Mouse (Mus musculus) right cerebral cortex, postnatal 4 days (tissue): Measurements from ENCODE around the gene Lpgat1.

ENCODE experiments used
- DNase-seq: peaks from one replicate; pipeline ENCODE4 v3.0.0-alpha.2; 2022

Gene Lpgat1

DNA sequence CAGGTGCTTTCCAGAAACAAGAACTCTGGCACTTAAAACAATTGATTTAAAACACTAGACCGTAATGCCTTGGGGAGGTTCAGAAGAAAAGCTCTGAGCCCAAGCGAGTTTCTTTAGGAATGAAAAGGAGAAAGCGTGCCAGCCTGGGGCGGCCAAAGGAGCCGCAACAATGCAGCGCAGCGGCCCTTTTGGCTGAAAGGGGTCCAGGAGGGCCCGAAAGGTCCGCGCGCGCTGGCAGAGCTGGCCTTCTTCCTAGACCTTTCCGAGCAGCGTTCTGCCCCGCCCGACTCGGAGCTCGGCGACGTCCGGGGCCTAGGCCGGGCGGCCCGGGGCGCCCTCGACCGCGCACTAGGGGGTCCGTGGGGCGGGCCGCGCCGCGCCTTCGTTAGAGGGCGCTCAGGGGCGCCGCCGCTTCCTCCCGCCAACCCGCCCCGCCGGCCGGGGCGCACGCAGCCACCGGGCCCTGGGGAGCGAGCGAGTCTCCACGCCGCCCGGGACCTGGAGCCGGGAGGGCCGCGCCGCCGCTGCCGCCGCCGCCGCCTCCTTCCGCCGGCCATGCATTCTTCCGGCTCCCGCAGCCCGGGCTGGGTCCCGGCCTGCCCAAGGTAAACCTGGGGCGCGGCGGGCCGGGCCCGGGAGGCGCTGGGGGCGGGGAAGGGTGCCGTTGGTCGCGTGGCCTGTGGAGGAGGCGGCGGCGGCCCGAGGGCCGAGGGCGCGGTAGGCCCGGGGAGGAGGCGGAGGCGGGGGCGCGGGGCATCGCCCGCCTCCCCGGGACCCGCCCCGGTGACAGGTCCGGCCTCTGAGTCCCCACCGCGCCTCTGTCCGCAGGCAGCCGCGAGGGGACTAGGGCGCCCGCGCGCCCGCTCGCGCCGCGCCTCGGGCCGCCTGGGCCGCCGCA is at the start of gene Lpgat1:
TSS of gene Lpgat1 (plus strand) at position 234 of the 898 bp plus-strand sequence.
- DNase-seq, result peak; percentile 60

DNA sequence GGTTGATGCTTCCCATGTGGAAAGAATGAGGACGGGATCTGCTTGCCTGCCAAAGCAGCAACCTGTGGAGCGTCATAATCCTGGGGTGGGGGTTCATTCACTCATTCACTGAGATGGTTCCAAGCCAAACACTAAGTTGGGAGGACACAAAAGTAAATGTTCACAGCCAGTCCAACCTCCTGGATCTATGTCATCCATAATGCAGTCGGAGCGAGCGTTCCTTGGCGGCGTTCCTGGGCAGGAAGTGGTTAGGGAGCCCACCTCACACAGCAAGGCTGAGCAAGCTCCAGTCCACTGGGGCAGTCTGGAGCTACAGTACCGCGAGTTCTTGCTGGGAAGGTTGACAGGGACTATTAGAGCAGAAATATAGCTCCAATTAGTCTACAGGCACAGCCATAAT is 49.6 kb upstream of the Lpgat1 start:
- no peak for DNase-seq

DNA sequence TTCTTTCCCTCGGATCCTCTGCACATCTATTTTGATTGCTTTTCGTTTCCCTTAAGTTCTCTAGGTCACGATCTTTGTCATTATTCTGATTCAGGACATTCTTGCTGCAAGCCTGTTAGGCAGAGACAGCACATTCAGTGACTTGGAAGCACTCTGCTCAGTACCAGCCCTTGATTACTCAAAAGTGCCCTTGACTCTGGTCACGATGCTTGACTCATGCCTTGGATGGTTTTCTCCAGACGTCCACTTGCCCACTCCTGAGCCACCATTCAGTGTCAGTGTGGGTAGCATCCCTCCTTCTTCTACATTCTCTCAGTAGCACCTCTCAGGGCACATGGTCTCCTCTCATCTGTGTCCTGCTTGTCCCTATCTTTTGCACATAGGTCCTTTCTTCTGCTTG is 43.6 kb upstream of the Lpgat1 start:
- DNase-seq, result no peak

DNA sequence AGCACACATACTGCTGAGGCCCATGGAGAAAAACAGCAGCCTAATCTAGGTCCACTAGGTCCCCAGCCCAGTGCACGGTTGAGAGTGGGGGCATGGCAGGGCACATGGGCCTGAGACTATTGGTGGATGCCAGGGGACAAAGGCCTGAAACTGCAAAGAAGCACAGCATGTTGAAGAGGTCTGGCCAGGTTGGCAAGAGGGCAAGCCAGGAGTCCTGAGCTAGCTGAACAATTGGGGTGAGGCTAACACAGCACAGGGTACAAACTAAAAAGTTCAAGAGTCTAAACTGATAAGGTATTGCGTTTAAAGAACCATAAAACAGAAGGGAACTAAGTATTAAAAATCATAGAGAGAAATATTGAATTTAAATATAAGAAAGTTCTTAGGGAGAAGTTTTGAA is 36.0 kb upstream of the Lpgat1 start:
- DNase-seq, result no peak

DNA sequence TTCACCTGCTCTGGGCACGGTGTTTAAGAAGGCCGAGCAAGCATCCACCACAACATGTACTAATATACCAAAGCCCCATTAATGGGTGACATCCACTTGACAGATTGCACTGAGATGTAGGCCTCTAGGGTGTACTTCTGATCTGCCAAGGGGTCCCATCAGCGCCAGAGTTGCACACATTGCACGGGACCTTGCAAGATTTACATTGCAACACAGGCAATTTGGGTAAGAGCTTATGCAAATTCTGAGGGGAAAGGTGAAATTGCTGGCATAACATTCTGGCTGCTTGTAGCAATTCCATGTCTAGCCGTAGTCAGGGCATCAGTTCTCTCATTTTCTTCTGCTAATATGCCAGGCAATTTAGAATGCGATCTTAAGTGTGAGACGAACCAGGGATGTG is 30.1 kb upstream of the Lpgat1 start:
- DNase-seq, result no peak

DNA sequence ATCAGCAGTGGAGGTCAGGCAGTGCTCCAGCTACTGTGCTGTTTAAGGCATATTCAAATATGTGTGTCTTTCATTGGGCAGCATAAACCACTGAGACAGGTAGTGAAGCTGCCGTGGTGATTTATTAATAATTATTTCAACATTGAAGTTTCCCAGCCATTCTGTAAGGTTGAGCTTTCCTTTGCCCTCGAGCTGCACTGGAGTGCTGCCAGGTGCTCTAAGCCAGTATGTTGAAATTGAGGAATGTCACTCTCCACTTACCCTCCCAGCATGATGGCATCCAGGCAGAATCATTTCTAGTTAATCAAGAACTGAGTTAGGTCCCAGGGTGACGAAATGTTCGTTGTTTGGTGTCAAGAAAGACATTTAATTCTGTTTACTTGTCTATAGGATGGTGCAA is 24.4 kb upstream of the Lpgat1 start:
- no peak for DNase-seq

DNA sequence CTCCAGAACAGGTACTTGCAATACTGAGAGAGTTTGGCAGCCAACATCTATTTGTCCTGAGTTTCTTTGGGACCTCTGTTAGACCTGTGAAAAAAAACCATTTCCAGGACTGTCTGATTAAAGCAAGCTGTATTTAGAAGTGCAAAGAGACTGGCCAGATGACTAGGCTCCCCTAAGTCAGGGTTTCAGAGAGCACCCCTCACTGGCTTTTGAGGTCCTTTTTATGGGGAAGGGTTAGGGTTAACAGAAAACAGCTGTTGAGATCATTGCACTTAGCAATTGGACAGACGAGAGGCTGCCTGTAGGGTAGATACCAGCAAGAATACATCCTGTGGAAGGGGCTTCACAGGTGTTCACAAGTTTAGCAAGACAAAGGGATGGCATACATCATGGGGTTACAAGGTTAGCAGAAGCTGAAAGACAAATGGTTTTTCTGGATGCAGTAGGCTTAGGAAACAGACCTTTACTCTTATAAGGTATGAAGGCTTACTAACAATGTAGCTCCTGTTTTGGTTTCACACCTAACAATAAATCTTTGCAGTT is 19.3 kb upstream of the Lpgat1 start:
- no peak for DNase-seq

DNA sequence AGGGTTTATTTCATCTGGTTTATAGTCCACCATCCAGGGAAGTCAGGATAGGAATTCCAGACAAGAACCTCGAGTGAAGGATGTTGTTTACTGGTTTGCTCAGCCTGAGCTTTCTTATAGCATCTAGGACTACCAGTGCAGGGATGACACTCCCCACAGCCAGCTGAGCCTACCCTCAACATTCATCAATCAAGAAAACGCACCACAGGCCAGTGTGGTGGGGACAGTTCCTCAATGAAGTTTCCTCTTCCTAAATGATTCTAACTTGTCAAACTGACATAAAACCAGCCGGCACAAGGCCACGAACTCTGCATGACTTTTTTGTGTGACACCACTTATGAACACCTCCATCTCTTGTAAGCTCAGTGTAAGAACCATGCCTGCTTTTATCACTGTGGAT is 13.1 kb upstream of the Lpgat1 start:
- DNase-seq, result no peak

DNA sequence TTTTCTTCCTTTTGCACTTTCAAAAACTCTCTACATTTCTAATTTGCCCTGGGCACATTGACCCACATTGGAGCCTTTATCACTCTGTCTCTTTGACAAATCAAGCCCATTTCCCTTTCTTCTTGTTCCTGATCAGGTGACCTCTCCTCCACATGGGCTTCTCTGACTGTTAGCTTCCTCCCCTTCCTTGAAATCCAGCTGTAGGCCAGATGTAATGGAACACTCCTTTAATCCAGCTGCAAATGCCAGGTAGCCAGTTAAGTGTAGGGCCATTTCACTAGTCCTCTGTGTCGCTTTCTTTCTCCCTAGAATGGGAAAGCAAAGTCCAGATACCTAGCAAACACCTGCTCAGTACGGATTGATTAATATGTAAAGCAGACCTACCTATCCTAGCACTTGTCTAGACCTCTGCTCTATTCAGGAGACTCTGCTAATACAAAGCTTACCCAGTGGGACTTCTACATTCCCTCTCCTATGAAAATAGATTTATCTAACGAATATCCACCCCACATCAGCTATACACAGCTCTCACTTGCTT is 11.0 kb upstream of the Lpgat1 start:
- no peak for DNase-seq

DNA sequence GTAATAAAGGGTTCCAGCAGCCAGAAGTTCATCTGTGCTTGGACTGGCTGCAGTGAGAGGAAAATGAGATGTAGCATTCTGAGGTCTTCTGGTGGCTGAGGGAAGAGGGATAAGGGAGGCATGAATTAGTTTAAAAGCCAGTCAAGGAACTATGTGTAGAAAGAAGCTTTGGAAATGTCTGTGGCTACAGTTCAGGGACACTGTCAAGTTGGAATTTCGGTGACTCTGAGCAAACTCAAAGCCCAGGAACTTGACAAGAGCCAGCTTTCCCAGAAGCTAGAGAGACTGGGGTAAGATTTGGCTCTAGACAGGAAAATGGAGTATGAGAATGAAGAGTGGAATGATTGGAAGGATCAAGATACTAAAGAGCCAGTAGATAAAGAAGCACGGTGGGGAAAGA is 7.8 kb upstream of the Lpgat1 start:
- DNase-seq, result no peak

DNA sequence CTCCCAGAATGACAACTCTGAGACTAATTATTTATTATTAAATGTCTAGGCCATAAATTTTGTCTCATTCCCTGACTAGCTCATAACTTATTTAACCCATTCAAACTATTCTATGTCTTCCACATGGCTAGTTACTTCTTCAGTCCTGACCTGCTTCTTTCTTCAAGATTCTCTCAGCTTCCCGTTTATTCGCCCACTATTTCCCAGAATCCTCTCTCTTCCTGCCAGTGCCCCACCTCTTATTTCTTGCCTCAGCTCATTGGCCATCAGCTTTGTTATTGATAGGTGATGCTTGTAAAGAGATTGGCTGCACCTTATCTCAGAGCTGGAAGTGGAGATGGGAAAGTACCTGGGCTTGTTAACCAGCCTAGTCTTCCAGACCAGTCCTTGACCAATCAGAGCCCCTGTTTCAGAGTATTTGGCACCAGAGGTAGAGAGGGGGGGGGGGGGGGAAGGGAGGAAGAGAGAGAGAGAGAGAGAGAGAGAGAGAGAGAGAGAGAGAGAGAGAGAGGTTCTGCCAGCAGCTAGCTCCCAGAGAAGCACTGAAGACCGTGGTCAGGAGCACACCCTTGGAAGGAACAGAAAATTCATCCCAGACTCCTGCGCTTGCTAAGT is 5.3 kb upstream of the Lpgat1 start:
- DNase-seq, result no peak

DNA sequence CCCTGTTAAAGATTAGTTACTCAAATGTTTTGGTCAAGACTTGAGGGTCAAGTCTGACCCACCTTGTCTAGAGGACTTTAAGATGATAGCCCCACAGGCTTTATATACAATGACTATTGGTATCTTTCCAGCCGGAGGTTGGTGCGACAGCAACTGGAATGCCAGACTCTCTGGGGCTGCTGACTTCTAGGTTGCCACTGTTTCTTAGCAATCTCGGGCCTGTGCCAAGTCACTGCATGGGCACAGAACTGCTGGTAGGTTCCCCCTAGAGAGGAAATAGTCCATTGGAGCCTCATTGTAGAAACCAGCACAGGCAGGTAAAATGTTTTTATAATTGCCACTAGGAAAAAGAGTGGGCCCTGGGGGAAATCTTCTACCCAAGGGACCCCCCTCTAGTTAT is 3.8 kb upstream of the Lpgat1 start:
- DNase-seq, result no peak

DNA sequence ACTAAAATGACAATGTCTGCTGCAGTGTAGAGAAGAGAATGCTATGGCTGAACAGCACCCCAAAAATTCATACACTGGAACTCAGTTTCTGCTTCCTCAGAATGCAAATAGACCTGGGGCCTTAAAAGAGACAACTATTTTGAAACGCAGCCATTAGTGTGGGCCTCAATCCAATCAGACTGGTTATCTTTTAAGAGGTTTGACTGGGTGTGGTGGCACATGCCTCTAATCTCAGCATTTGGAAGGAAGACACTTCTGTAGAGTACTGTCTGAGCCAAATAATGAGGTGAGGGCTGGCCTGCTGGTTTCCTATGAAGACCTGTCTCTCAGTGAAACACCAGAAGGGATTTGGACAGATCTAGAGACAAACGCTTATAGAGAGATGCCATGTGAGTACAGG is 2.5 kb upstream of the Lpgat1 start:
- DNase-seq, result no peak

DNA sequence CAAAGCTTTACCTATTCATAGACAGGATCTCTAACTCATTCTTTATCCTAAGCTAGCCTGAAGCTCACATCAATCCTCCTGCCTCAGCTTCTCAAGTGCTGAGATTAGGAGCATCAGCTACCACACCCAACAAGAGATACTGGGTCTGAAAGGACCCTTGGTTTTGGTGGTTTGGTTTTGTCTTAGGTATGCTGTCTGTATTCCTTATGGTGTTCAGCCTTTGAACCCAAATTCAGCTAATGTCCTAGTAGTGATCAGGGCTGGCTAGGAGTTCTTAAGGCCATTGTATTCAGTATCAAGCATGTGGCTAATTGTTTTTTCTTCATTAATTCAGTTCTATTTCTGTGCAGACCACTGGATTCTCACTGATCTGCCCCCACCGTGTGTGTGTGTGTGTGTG is 493 bp upstream of the Lpgat1 start:
- DNase-seq, result no peak

DNA sequence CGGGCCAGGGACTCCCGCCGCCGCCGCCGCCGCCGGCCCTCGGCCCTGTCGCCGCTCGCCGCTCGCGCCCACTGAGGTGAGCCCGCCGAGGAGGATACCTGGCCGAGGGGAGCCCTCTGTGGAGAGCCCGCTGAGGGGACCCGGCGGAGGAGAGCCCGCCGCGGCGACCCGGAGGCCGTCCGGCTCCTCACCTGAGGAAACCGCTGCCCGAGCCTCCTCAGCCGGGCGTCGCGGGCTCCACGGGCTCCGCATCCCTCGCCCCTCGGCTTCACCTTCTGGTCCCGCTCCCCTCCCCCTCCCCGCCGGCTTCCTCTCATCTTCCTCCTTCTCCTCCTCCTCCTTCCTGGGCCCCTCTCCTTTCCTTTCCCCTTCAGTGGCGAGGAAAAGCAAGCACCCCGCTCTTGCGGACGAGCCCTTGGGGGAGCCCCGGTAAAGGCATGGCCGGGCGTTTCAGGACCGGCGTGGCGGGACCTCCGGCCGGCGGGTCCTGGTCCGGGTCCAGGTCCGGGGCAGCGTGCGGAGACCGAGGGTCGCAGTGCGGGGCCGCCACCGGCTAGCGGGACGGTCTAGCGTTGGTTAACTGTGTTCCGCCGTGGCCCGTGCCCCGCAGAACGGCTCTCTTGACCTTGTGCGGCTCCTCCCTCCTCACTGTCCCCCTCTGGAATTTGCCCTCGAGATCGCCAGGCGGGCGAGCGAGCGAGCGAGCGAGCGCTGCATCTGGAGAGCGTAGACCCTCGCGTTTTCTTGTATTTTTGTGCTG is 1.1 kb downstream of the Lpgat1 start:
- DNase-seq, result peak; percentile 60

DNA sequence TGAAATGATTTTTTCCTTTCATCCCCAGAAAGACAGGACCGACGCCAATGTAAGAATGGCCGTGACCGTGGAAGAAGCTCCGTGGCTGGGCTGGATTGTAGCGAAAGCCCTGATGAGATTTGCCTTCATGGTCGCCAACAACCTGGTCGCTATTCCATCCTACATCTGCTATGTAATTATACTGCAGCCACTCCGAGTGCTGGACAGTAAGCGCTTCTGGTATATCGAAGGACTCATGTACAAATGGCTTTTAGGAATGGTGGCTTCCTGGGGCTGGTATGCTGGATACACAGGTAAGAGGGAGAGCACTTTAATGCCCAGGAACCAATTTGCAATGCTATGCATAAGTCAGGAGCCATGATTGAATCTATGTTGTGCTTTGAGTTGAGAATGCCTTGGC is 1.7 kb downstream of the Lpgat1 start:
- DNase-seq, result peak; percentile 14

DNA sequence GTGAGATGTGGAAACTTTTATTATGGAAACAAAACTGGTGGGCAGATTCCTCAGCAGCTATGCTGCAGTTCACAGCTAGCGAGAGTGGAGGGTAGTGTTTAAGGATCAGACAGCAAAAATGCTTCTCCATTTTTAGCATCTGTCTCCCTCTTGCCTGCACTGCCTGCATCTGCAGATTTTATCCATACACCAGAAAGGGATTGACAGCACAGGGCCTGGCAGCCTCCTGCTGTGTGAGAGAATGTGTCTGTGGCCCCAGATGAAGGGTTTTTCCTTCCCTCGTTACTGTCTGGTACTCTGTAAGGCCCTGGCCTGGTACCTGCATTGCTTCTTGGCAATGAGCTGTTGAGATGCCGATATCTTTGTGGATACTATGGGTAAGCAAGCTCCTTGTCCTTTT is 2.8 kb downstream of the Lpgat1 start:
- peak; percentile 6 for DNase-seq

DNA sequence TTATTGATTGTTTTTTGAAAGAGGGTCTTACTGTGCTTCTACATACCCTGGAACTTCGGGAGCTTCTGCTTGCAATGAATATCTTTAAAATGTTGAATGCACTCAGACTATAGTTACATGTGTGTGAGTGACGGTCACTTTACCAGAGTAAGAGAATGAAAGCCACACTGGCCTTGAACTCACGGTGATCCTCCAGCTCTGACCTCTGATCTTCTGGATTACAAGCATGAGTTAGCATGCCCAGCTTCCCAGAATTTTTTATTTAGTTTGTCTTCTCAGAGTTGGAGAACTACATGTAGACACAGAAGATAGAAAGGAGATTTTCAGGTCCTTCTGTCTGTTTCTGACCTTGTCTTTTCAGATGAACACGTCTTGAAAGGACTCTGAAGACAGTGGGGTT is 5.1 kb downstream of the Lpgat1 start:
- DNase-seq, result no peak

DNA sequence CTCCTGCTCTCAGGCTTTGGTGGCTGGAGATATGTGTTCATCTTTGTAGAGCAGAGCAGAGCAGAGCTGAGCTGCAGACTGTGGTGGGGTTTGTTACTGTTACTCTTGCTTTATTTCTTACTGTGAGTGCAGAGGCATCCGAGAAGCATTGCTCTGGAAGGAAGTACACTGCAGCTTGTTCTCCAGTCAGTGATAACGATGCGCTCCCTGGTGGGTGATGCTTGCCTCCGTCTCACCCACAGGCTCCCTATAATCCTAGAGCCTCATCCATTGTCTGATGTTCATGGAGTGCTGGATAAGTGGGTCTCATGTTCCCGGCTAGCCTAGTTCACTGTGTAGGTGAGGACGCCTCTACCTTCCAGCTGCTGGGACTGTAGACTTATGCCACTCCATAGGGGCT is 6.0 kb downstream of the Lpgat1 start:
- DNase-seq, result no peak

DNA sequence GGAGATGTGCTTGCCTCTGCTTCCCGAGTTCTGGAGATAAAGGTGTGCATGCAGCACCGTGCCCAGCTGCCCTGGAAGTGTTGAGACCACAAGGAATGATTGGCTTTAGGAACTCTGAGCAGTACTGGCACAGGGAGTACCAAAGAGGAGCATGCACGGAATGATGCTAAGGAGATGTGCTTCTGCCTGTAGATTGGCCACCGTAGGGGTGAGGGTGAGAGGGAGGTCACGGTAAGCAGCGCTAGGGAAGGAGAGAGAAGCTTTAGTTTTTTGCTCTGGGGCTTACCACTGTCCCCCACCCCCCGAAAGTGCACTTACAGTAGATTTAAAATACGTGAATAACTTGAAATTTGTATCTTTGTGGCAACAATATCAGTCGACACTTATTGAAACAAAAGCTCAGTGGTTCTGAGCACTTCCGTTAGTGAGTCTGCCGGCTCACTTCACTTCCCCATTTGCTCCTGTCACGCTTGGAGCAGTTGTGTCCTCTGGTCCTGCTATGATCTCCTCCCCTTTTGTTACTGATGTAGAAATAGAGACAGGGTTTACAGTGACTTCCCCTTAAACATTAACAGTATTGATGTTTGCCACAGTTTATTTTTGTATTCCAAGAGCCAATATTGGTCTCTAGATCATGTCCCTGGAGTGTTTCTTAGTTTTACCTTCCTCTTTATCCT is 6.9 kb downstream of the Lpgat1 start:
- DNase-seq, result no peak

DNA sequence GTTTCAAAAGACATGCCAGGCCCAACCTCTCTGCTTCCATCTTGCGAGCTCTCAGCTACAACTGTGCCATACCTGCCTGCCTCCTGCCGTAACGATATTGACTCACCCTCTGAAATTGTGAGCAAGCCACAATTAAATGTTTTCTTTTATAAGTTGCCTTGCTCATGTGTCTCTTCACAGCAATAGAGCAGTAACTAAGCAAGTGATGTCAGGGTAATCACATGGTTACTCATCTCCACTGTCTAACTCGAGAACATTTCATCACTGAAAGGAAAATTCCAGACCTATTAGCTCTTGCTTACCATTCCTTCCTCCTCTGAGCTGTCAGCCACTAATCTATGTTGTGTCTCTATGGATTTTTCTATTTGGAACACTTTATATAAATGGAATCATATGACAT is 15.0 kb downstream of the Lpgat1 start:
- DNase-seq, result no peak

DNA sequence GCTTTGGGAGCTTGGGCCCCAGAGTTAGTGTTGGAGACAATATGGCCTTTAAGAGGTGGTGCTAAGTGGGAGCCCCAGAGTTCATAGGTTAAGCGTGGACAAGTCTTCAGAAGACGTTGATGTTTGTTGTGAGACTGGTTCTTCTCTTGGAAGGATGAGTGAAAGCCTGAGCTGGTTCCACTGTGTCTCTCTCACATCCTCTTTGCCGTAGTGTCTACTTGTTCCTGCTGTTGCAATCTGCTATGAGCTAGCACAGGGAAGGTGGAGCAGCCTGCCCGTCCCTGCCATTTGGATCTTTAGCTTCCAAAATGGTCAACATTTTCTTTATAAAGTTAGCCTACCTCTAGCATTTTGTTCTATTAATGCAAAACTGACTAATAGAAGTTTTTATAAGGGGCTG is 16.2 kb downstream of the Lpgat1 start:
- no peak for DNase-seq

DNA sequence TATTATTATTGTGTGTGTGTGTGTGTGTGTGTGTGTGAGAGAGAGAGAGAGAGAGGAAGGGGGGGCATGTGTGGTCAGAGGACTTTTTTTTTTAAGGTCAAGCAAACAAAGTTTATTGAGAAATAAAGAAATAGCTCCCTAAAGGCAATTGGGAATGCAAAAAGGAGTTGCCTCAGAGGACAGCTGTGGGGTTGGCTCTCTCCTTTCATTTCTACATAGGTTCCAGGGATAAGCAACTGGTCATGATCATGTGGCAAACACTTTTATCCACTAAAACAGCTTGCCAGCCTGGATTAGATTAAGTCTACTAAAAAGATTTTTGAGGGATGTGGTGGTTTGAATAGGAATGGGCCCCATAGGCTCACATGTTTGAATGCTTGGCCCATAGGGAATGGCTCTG is 18.8 kb downstream of the Lpgat1 start:
- DNase-seq, result no peak
